Mouse (Mus musculus) Muller cell, postnatal 12 days (primary cell): ENCODE data around the gene Smug1.

Source experiments
- DNase-seq: peaks from one replicate; pipeline ENCODE4 v3.0.0-alpha.2; 2015; ENCODE audit errors: inconsistent ontology term

Smug1 gene

DNA sequence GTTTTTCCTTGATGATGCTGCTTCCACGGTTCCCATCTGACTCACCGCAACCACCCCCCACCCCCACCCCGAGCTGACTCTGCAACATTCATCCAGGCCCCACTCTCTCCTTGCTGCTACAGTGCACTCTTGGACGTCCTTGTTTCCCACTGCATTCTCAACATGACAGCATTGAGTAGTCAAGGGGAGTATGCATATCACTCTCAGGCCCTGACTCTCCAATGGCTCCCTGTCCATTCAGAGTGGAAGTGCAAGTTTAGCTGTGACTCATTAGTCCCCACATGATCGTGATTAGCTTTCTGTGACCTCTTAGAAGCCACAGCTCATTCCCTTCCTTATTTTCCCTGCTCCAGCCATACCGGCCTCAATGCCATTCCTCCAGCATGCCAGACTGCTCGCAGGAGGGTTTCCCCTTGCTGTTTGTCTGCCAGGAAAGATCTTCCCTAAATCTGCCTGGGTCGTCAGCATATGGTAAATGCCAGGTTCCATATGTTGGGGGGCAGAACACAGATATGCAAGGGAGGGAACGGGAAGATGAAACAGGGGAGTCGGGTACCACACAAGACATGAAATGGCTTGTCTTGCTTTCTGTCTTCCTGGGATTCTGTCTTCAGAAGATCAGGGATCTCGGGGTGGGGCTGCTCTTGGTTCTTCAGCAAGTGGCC, 21.1 kb downstream of the Smug1 start:
- peak; percentile 44 for DNase-seq

DNA sequence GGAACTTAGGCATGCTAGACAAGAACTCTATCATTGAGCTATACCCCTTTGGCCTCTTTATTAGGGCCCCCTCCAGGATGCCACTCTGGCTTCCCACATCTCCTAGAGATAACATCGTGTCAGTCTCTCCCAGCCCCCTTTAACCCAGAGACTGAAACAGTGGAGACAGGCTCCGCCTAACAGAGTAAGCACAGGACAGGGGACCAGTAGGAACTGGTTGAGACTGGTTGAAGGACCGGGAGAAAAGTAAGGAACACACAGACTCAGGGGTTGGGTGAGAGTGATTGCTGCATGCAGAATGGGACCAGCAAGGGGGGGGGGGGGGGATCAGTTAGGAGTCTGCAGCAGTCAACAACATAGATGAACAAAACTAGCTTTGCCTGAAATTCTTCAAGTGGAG, 22.7 kb downstream of the Smug1 start:
- no peak for DNase-seq

DNA sequence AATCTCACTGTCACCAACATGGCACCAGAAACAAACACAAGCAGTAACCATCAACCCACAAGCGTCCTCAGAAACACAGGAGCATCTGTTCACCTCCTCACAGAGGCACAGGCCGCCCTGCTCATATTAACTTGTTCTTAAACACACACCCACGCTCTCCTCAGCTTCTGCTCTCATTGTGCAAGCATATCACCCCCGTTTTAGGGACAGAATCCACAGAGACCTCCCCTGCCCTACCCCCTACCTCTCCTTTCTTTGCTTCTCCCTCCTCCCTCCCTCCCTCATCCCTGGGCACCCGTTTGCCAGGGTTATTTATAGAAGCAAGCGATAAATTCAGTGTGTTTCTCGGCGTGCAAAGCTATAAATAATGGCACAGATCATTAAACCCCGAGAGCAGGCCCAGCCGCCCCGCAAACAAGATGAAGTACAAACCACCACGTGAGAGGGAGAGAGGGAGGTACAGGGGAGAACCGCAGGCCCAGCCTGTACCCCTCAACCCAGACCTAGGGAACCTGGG, 31.4 kb downstream of the Smug1 start:
- DNase-seq = no peak

DNA sequence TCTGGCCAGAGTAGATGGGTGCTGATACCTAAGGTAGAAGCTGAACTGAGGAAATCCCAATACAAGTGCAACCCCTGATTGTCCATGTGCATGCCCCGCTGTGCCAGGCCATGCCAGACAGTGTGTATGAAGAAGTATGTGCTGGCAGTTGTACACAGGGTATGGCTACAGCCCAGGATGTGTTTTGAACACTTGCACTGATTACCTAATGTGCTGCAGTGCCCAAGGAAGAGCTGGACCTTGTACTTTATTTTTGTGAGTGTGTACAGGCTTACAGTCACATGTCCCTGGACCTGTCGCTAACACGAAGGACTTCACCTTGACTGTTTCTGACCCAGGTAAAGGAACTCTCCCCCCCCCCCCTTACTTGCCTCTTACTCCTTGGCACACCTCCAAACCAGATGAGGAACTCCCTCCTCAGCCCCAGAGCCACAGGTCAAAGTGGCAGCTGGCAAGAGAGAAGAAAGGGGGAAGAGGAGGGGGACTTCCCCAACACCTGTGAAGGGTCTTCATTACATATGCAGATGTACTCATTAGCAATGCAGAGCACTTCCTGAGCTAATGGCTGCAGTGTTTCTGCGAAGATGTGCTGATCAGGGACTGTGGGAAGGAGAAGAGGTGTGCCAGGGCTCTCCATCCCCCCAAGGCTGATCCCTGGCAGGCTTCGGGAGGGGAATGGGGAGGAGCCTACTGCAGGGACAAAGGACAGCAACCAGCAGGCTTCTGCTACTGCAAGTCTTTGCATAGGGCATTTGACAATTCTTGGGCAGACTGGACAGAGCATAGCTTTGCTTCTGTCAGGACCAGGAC, 32.4 kb downstream of the Smug1 start:
- DNase-seq = no peak

DNA sequence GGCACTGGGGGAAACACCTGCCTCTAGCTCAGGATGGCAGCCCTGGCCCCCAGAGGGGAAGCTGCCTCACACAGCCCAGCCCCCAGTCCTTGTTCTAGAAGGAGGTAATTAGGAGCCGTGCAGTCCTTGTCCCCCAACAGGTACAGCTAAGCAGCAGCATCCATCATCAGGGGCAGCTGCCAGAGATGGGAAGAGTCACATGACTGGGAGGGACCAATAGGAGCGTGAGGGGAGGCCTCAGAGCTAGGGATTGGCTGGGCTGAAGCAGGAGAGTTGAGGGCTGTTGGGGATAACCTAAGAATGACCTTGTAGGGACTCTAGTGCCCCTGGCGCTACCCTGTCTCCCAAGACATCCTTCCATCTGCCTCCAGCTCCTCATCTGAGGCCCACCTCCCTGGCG, 33.1 kb downstream of the Smug1 start:
- DNase-seq = no peak

DNA sequence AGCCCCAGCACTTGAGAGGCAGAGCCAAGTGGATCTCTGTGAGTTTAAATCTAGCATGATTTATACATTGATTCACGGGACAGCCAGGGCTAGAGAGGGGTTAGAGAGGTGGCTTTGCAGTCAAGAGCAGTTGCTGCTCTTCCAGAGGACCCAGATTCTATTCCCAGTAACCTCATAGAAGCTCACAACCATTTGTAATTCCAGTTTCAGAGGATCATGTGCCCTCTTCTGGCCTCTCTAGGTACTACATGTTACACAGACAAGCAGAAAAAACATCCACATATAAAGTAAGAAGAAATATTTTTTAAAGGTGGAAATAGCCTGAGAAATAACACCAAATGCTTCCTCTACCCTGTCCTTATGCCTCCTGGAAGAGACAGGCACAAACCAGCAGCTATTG, 36.2 kb downstream of the Smug1 start:
- no peak for DNase-seq

DNA sequence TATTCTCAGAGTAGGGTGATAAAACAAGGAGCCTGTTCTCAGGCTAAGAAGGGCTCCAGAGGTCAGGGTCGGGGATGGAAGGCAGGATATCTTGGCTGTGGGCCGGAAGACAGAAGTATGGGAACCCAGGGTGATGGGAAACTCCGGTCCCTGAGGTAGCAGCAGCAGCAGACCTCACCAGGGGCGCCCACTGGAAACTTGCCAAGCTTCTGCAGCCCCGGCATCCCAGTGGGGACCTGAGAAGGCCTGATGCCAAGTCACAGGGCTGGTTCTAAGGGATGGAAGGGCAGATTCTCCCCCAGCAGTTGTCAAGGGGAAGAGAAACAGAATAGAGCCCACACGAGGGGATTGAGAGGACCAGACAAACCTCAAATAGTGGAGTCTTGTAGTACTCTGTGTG, 37.6 kb downstream of the Smug1 start:
- no peak for DNase-seq

DNA sequence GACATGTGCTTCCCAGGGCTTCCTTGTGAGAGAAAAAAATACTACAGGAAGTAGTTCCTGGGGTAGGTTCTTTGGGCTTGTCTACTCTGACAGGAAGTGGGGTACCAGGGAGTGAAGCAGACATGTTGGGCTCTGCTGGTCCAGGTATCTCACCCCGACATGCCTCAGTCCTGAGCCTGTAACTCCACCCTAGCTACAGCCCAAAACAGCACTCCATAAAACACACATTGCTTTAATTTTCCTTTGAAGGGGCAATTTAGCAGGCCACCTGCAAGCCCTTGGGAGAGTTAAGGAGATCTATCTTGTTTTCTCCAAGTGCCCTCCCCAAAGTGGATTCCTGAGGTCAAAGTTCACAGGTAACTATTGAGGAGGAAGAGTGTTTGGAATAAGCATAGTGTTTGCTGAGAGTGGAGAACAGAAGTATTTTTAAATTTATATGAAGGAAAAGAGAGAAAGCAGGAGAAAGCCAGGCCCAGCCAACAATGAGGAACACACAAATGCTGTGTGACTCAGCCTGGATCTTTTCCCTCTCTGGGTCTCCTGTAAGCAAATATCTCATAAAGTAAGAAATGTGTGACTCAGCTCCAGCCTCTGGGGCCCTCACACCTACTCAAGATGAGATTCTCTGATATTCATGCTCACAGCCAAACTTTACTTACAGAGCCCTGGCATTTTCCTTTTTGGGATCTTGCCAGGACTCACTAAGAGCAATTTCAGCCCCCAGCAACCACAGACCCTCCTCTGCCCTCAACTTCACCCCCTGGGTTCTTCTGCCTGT, 38.6 kb downstream of the Smug1 start:
- no peak for DNase-seq

DNA sequence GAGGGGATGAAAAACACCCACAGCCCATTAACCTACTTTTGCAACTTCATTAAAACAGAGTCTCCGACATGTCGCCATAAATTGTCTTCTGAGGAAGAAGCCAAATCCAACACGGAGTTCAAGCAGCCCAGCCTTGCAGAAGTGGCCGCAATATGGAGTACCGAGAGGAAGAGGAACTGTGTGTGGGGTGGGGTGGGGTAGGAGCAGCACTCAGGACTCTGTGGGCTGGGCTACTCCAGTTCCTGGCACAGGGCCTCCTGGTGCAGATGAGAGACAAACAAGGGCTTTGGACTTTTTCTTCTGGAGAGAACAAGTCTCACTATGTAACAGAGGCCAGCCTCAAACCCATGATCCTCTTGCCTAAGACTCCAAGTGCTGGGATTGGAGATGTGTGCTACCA, 40.9 kb downstream of the Smug1 start:
- no peak for DNase-seq

DNA sequence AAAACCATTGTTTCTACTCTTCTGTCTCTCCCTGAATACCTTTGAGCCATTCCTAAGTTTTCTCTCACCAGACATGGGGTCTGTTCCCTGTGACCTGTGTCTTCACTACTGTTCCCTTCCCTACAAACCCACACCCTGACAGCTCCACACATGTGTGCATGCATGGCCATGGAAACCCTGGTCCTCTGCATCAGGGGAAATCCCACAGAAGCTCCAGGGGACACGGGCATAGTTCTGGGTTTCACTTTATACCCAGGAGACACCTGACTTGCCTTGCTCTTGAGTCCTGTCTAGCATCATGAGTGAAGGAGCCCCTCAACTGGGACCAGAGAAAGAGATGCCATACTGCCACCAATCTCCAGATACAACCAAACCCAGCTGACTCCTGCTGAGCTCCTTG, 42.6 kb downstream of the Smug1 start:
- DNase-seq = no peak

DNA sequence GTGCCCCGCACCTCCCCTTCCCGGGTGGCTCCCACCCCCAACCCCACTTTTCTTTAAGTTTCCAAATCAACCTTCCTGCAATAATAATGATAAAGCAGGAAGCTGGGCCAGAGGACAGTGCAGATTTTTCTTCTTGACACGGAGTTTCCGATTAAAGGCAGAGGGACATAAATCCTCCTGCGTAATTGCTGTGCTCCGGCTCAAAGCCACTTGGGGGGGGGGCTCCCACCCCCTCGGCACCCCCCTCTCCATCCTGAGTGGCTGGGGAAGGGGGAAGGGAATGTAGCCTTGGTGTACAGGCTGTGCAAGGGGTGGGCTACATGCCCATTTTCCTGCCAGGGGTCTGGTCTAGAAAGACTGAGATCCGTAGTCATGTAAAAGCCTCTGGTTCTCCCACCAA, 43.5 kb downstream of the Smug1 start:
- DNase-seq = no peak

DNA sequence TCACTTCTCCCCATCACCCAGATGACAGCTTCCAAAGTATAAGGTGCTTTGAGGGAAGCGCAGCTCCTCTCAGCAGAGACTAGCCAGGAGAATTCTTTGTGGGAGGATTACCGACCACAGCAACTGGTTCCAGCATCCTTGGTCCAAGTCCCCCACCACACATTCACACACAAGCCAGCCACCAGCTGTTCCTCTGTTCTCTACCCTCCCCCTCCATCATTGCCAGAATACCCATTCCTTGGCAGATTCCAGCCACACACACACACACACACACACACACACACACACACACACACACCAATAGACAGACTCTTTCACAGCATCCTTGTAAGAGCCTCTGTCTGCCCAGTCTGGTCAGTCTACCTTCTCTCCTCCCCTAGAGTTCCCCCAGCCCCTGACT, 44.5 kb downstream of the Smug1 start:
- DNase-seq = no peak

DNA sequence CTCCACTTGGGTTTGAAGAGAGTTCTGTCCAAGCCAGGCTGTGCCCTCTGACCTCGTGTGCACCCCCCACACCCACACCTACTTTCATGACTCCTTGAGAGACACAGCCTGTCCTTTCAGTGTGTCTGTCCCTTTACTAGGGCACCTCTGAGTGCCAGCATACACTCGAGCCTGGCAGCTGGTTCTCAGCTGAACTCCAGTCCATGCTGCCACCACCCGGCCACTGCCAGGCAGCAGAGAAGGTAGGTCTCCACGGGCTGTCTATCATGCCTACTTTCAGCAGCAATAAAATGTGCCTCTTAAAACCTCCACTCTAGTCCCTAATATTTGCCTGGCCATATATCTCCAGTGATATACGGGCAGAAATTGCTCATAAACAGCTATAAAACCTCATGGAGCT, 45.5 kb downstream of the Smug1 start:
- no peak for DNase-seq

DNA sequence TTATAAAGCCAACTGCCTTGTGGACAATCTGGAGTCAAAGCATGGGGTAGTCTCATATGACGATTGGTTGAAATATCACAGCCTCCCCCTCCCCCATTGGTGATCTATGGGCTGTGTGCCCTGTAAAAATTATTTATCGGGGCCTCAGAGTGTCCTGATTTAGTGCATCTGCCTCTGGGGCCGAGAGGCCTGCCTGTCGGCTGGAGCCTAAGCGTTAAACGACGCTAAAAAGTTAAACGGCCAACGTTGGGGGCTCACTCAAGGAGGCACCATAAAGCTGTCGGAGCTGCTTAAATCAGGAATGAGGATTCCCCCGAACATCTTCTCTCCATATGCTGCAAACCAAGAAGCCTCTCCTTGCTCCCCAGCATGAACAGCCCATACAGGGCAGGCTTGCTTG, 46.3 kb downstream of the Smug1 start:
- no peak for DNase-seq

DNA sequence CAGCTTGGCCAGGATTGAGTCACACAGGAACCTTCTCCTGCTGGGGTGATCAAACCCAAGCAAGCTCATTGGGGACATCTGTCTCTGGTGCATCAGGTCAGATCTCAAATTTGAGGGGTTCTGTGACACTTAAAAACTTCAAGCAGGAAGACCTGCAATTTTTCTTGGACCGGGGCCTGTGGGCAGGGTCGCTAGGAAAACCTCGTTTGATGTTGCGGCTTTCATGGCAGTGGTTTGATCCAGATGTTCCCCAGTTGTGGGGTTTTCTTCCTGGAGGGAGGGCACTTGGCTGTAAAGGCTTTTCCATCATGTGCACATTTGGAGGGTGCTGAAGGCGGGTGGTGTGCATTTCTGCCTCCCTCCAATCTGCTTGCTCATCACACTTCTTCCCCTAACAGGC, 51.2 kb downstream of the Smug1 start:
- no peak for DNase-seq

DNA sequence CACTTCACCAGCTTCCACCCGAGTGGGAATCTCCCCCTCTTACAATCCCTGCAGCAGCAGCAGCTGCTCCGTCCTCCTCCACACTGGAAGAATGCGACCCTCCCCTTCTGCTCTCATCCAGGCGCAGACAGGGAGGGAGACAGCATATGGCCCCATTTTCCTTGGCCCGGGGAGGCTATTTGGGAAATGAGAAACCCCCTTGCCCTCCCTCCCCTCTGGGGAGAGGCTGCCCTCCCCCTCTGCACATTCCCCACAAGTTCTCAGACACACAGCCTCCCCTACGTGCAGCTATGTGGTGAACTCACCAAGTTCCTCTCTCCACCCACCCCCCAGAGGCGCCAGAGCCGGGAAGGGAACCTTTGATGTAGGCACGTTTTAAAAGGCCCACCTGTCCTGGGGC, 51.6 kb downstream of the Smug1 start:
- no peak for DNase-seq

DNA sequence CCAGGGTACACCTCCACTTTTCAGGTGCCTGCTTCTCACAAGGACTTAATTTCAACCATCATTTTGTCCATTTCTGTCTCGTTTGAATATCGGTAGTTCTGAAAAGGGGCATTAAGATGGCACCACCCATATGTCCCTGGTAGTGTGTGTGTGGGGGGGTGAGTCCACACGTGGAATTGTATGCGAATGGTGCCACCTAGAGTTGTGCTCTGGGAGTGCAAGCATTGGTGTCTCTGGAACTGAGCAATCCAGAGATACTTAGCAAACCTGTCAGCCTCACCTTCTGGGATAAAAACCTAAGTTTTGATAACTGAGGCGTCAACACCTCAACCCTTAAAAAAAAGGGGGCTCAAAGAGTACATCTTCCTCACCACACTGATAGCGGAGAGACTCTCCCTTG, 53.8 kb downstream of the Smug1 start:
- no peak for DNase-seq

DNA sequence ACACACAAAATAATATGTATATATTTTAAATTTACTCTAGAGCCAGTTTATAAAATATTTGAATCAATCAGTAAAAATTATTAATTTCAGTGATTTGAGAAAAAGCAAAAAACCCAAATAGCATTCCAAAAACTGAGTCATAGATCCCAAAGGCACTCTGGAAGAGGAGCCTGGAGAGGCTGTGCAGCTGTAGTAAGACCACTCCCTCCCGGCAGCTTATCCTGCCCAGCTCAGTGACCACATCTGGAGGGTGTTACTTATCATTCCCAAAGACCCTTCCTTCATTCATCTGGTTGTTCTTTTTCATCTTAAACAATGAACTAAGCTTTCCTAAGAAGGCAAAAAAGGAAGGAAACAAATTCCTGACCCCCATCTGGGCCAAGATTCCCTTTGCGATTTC, 54.6 kb downstream of the Smug1 start:
- DNase-seq = no peak

DNA sequence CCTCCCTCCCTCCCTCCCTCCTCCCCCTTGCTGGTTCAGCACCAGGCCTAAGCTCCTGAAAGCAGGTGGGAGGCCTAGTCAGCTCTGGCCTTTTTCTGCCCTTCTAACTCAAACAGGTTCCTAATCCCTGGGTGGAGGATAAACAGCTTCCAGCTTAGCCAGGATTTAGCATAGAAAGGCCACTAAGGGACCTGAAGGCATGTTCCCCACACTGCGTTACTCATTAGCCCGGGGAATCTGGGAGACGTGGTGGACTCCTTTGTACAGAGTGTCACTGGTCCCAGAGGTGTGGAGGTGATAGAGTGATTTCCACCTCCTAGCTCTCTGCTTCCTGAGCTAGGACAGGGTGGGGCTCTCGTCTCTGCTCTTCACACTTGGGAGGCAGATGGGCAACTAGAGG, 57.0 kb downstream of the Smug1 start:
- no peak for DNase-seq

DNA sequence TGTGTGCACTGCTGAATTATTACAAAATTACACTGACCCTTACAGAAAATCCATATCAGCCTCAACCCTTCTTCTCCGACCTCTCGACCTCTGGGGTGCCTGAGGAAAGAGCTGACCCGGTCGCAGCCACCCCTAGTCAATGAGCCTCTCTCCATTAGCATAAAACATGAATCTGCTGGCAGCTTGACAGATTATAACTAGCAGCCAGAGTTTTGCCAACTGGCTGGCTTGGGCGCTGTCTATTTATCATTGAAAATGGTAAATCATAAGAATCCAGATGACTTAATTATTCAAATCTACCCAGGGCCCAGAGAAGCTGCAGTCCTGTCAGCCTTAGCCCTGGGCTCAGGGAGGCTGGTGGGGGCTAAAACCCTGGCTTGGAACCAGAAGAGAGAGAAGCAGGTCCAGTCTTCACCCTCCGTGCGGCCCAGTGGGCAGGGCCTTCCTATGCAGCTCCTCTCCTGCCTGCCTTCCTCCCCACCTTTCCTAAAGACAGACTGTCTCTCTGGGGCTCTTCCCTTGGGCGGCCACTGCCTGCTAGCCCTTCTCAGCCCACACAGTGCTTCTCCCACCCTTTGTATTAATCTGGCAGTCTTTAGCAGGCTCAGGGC, 58.7 kb downstream of the Smug1 start:
- DNase-seq = no peak

DNA sequence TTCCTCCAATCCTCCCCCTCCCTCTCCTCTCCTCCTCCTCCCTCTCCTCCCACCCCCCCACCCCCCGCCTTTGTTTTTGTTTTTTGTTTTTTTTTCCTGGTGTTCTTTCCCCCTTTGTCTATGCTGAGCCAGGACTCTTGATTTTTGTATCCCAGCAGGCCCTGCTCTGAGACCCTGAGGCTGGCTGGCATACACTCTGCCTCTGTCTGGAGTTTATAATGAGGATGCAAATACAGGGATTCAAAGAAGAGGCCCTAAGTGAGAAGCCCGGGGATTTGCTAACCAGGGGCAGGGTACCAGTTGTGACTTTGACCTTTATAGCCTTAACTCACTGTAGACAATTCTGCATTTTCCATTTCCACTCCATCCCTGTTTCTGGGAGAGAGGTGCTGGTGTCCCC, 60.7 kb downstream of the Smug1 start:
- DNase-seq = no peak
